Mouse (Mus musculus) spleen, postnatal 14 days (tissue): ENCODE measurements around the gene Spats2.
"Not testable (repeated sequence)": the region's sequence is repeated elsewhere in the genome, so short reads cannot be mapped to it uniquely, and the experiment has no call there.

Source experiments
- DNase-seq, 2 experiments: peaks; one replicate each; pipeline ENCODE4 v3.0.0; 2021 to 2022; ENCODE audit warnings: low spot score in 2 of 2

Spats2 gene

DNA sequence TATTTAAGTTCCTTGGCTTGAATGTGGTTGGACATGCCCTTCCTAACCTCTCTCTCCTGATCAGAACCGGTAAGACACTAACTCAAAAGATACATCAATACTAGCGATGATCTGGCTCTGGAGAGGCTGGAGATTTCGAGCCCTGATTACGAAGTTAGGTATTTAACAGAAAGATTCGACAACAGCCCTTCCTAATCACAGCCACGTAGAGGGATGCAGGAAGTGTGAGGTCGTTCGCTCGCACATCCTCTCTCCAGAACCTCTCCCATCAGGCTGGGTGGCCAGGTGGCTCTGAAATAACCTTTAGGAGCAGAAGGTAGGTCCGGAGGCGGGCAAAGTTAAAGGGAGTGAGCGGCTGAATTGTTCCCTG, at the start of gene Spats2:
TSS of gene Spats2 (plus strand) at position 206 of the 370 bp plus-strand sequence.
- no peak for DNase-seq

- DNase-seq, result not testable (repeated sequence)
Measured at GRCm38 (mm10) chr15:99076011-99076410, 49.7 kb upstream of the Spats2 start.

DNA sequence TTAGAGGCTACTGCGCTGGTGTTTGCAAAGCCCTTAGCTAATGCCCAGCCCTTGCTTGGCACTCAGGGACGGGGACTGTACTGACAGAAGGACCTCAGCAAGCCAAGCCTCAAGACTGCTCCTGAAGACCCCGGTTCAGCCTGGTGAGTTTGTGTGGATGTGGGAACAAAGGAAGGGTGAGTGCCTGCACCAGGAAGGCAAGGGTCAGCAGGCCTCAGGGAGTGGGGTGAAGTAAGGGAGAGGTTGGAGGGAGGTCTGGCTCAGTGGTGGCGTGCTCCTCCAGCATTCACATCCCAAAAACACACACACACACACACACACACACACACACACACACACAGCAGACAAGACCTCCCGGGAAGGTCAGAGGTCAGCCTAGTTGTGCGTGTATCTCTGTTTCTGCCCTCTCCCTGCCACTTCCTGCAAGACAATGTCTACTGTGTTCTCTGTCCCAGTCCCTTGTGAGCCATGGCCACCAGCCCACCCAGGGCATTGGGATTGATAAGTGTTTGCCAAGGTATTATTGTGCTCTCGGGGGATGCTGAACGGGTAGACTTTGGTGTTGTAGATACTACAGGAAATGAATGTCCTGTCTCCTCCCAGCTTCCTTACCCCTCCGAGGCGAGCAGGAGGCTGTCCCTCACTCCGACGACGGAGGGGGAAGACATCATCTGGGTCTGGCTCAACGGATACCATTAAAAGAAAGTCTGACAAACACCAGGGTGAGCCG, 47.4 kb upstream of the Spats2 start:
- DNase-seq, result no peak

DNA sequence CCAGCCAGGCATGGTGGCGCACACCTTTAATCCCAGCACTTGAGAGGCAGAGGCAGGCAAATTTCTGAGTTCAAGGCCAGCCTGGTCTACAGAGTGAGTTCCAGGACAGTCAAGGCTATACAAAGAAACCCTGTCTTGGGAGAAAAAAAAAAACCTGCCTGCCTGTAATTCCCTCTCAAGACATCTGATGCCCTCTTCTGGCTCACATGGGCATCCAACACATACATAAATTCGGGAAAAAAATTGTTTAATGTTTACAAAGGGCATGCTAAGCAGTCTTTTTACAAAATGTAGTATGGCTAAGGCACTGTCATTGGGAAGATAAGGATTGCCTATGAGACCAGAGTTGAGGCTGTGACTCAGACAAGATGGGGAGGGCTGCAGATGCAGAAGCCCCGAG, 45.9 kb upstream of the Spats2 start:
- DNase-seq, result no peak

DNA sequence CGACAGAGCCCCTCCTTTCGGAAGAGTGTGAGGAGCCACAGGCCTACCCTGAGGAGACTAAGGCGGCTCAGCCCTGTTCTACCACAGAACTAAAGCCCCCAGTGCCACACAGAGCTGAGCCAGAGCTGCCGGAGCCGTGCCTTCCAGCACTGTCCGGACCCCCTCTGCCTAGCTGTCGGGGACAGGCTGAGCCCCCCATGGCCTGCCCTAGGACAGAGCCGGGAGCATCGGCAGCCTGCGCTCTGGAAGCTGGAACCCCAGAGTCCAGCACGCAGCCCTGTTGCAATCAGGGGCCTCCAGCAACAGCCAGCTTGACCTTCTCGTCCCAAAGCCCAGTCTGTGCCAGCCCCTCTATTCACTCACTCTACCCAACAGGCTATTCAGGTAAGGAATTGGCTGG, 43.4 kb upstream of the Spats2 start:
- DNase-seq, result no peak

DNA sequence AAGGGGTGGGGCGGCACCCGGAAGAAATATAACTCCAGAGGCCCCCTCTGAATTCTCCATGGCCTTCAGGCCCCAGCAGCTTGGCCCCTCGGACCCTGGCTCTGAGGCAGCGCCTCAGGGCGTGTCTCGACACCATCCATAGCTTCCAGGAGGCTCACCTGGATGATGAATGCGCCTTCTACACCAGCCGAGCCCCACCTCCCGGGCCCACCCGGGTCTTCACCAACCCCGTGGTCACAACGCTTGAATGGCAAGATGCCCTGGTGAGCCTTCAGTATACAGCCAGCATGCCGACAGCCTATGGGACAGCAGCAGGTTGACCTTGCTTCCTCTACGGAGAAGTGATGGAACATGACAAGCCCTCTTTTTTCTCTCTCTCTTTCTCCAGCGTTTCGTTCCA, 42.9 kb upstream of the Spats2 start:
- no peak for DNase-seq

GRCm38 (mm10) chr15:99083258-99083657, 42.5 kb upstream of the Spats2 start:
- DNase-seq, result peak in 1 of 2 experiments; percentile 33

GRCm38 (mm10) chr15:99083867-99084557, 41.7 kb upstream of the Spats2 start:
- no peak for DNase-seq

DNA sequence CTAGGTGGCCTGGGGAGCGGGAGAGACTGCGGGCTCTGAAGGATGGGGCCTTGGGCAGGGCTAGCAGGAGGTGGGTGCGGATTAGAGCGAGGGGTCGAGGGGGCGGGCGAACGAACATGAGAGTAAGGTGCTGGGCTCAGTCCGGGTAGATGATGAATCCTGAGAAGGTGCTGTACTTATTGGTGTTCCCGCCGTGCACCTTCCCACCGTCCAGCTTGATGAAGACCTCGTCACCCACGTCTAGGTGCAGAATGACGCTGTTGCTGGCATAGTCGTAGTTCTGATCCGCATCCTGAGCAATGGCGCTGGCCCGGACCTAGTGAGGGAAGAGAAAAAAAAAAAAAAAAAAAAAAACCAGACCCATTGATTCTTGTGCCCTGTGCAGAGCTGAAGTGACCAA, 41.1 kb upstream of the Spats2 start:
- no peak for DNase-seq

- no peak for DNase-seq
Measured at GRCm38 (mm10) chr15:99085997-99086396, 39.7 kb upstream of the Spats2 start.

GRCm38 (mm10) chr15:99087253-99088075, 38.3 kb upstream of the Spats2 start, which contains the start of gene C1ql4:
Gene C1ql4 (minus strand): TSS chr15:99087817.
- DNase-seq, result no peak

GRCm38 (mm10) chr15:99088292-99088691, 37.4 kb upstream of the Spats2 start:
- peak; percentile 46 to 72 for DNase-seq

- no peak for DNase-seq
Measured at GRCm38 (mm10) chr15:99089069-99089468, 36.6 kb upstream of the Spats2 start.

DNA sequence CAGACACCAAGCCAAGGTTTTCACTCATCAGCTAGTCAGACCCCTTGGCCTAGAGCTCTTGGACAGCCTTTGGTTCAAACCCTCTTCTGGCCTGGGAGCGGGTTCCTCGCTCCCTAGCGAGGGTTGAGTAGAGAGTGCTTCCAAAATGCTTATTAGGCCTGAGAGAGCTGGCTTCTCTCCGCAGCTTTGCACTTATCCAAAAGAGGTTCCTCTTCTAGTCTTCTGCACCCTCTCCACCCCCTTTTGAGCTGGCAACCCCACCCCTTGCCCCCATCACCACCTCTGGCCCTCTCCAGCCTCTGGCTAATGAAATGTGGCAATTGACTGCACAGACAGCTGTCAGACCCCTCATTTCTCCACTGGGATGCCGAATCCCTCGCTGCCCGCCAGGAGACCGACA, 32.8 kb upstream of the Spats2 start, which contains the start of gene Dnajc22:
TSS of gene Dnajc22 (plus strand) at position 301 of the 400 bp plus-strand sequence.
- no peak for DNase-seq

- DNase-seq, result no peak
Measured at GRCm38 (mm10) chr15:99093291-99094258, 32.1 kb upstream of the Spats2 start.

DNA sequence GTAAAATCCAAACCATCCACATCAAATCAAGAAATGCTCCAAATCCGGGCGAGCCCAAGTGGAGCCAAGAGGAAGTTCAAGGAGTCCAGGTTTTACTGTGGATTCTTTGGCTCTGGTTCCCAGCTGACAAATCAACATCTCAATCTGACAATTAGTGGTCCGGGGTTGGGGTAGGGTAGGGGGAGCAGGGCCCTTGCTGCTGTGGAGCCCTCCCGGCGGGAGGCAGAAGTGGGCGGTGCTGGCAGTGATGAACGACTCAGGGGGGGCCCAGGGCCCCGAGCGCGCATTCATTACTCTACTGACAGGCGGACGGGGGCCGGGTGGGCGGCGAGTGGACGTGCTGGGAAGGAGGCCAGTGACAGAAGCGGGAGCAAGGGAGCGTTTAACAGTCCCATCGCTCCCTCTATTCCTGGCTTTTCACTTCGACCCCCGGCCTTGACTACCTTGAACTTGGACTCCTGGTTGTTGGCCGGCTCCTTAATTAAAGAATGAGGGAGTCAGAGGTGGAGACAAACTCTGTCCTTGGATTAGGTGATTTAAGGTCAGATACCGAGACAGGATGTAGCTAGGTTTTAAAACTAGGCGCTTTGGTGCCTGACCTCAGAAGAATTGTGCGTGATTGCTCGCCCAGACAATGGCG, 31.0 kb upstream of the Spats2 start:
- no peak for DNase-seq

DNA sequence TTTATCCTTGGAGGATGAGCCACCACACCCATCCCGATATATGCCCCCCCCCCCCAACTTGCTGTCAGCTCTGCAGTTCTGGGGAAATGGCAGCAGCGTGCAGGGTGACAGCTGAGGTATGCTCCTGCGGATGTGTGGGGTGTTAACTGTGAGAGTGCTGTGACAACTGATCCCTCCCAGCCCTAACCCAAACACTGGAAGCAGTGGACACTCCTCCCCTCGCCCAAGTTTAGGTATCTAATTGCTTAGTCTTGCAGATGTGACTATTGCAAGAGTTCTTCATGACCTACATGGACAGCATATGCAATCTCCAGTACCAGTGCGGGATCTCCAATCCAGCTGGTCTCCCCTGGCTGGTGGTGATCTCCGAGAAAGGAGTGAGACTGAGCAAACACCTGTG, 30.4 kb upstream of the Spats2 start:
- no peak for DNase-seq

DNA sequence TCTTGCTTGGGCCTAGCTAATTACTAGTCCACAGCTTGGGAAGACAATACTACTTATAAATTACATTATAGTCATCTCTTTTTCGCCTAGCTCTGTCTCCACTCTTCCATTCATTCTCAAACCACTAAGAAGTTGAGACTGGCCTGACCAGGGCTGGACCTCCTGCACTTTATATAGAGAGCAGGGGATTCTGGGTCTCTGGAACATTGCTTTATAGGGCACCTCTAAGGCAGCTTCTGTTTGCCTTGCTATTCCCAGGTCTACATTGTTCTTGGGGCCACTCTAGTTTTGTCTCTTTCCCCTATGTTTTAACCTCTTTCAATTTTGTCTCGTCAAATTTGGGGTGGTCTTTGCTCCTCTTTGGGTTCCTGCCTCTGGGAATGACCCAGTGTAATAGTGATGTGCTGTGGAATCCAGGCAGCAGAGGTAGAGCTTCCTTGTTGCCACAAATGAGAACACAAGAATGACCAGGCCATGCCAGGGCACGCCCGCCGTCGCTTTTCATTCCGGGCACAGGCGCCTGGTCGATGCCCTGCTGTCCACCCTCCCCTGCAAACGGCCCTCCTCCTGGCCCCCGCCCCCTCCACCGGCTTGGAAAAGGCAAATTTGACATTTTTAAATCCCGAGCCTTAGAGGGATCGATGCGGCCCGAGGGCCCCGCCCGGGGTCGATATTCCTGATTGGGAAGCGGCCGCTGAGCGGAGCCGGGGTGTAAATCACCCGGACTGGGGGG, 29.5 kb upstream of the Spats2 start:
- no peak for DNase-seq

DNA sequence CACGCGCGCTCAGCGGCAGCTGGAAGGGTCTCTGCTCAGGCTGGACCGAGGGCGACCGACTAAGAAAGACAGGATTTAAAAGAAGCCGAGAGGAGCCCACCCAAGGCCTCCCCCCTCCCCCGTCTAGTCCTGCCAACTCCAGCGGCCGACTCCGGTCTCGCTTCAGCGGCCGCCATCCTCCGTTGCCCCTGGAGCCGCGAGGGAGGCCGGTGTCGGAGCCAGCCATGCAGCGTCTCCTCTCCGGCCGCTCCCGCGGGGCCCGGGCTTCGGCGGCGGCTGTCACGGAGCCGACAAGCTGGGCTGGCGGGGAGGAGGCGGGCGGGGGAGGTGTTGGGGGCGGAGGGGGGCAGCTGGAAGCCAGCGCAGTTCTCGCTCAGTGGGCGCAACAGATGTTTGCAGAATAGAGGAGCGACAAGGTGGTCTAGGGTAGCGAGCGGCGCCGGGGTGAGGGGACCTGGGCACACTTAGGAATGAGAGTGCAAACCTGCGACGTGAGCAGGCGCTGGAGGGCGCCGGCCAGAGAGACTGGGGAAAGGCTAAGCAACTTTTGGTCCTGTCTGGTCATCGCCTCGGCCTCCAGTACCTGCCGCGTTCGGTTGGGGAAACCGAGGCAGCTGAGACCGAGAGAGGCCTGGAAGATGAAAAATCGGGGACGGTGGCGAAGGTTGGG, 28.8 kb upstream of the Spats2 start:
- DNase-seq, result no peak
